Mouse (Mus musculus) intestine, postnatal 0 days (tissue): Measurements from ENCODE around the gene Vrk1. TPM values are rescaled to one million over a fixed set of nuclear protein-coding genes. Genes with fewer than 3 reads are reported as not detected.

Source experiments
- ATAC-seq: fragments of 200-750 bp; cut with Nextera tagmentation; 2 replicates; pipeline ENCODE4 v1.8.0; 2017; ENCODE audit warnings: mild to moderate bottlenecking, moderate TSS enrichment, moderate library complexity
- H3K27ac ChIP-seq: fragments of 300-500 bp; sonication (generic); 2 replicates; pipeline ENCODE4 v1.5.1; 2014; ENCODE audit warnings: mild to moderate bottlenecking, low read depth, low read length, moderate library complexity
- H3K27me3 ChIP-seq: fragments of 300-500 bp; sonication (generic); replicated peaks from 2 replicates; pipeline ENCODE4 v1.6.1; 2014; ENCODE audit warnings: low read length, mixed read lengths; ENCODE audit not compliant: control insufficient read depth, insufficient read depth
- H3K36me3 ChIP-seq: fragments of 300-500 bp; sonication (generic); 2 replicates; pipeline ENCODE4 v1.6.1; 2014; ENCODE audit warnings: mild to moderate bottlenecking, moderate library complexity; ENCODE audit not compliant: control insufficient read depth, insufficient read depth
- H3K4me1 ChIP-seq: fragments of 300-500 bp; sonication (generic); replicated peaks from 2 replicates; pipeline ENCODE4 v1.6.1; 2014; ENCODE audit warnings: antibody characterized with exemption, low read length, mixed read lengths; ENCODE audit not compliant: control insufficient read depth, insufficient read depth
- H3K4me2 ChIP-seq: fragments of 300-500 bp; sonication (generic); replicated peaks from 2 replicates; pipeline ENCODE4 v1.6.1; 2014; ENCODE audit warnings: low read depth, mild to moderate bottlenecking, moderate library complexity
- H3K4me3 ChIP-seq: fragments of 300-500 bp; sonication (generic); 2 replicates; pipeline ENCODE4 v1.5.1; 2014; ENCODE audit warnings: low read depth, low read length
- H3K9ac ChIP-seq: fragments of 300-500 bp; sonication (generic); 2 replicates; pipeline ENCODE4 v1.6.1; 2014; ENCODE audit warnings: mild to moderate bottlenecking, low read depth, low read length
- H3K9me3 ChIP-seq: fragments of 300-500 bp; sonication (generic); 2 replicates; pipeline ENCODE4 v1.6.1; 2016; ENCODE audit warnings: mixed run types; ENCODE audit not compliant: control insufficient read depth
- CTCF ChIP-seq: sonication (generic); IDR thresholded peaks from 2 replicates; pipeline ENCODE4 v1.5.1; 2016; ENCODE audit warnings: low read depth, mild to moderate bottlenecking, control low read depth, antibody characterized with exemption, moderate library complexity
- WGBS: fragments of 180-500 bp; shearing (Covaris S2); extraction: QIAGEN DNeasy Blood & Tissue Kit; methylation state at CpG from one replicate; pipeline ENCODE4 v1.1.7; 2014; 5-methylcytosine and 5-hydroxymethylcytosine counted together
- polyA plus RNA-seq: library from polyadenylated mRNA; unstranded; fragments of >200 nt; fragmentation: Nextera tagmentation; extraction: Ambion mirVana; gene quantifications from 2 replicates; pipeline ENCODE4 v1.2.1, GENCODE M21; 2015

Vrk1 gene
- polyA plus RNA-seq, 1 experiment from 2014 or later, result 23.0 TPM

DNA sequence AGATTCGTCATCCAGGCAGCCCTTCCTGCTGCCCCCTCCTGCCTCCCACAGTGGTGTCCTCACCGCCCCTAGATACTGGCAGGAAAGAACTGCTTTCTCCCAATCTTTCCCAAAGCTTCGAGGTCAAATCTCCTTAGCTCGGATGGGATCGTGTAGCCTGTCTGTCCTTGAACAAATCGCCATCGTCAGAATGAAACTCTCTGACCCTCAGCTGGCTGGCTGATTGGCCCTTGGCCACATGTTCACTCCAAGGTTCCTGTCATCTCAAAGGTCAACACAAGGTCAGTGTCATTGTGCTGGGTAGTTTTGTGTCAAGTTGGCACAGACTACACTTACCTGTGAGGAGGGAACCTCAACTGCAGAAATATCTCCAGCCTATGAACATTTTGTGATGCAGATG, 16.7 kb upstream of the Vrk1 start:
- H3K9ac ChIP-seq, result no peak overlapping the region
- no peaks in the 10 kb centered on the region for H3K27me3 ChIP-seq
- WGBS, result 53% methylated on average over 7 of the region's 7 CpGs
- H3K9me3 ChIP-seq, result no peaks in the 10 kb centered on the region
- no peak overlapping the region for H3K4me3 ChIP-seq
- no peak for ATAC-seq
- H3K4me2 ChIP-seq, result no peak overlapping the region
- no peak overlapping the region for H3K27ac ChIP-seq
- no peaks in the 10 kb centered on the region for H3K4me1 ChIP-seq
- no peak for TF ChIP-seq CTCF
- no peaks in the 10 kb centered on the region for H3K36me3 ChIP-seq

DNA sequence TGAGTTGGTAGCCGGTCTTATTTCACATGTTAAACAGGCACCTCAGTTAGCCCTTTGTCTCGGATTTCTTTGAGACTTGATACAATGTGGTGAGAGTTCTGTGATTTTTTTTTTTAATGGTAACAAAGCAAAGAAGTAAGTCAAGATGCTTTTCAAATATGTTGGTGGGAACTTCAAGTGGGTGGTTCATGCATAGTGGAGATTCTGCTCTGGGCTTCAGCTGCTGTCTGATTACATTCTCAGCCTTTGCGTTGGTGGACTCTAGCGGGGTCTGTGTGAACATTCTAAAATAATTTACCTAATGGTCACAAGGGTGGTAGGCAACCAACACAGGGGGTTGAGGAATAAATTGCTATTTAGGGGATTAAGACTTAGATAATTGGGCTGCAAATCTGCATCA, 14.1 kb upstream of the Vrk1 start:
- no peaks in the 10 kb centered on the region for H3K4me1 ChIP-seq
- H3K4me2 ChIP-seq, result no peak overlapping the region
- H3K9ac ChIP-seq, result no peak overlapping the region
- WGBS, result 69% methylated on average over 4 of the region's 4 CpGs
- H3K9me3 ChIP-seq, result no peaks in the 10 kb centered on the region
- no peak for TF ChIP-seq CTCF
- H3K27ac ChIP-seq, result no peak overlapping the region
- no peak for ATAC-seq
- no peak overlapping the region for H3K4me3 ChIP-seq
- H3K36me3 ChIP-seq, result no peaks in the 10 kb centered on the region
- H3K27me3 ChIP-seq, result no peaks in the 10 kb centered on the region

DNA sequence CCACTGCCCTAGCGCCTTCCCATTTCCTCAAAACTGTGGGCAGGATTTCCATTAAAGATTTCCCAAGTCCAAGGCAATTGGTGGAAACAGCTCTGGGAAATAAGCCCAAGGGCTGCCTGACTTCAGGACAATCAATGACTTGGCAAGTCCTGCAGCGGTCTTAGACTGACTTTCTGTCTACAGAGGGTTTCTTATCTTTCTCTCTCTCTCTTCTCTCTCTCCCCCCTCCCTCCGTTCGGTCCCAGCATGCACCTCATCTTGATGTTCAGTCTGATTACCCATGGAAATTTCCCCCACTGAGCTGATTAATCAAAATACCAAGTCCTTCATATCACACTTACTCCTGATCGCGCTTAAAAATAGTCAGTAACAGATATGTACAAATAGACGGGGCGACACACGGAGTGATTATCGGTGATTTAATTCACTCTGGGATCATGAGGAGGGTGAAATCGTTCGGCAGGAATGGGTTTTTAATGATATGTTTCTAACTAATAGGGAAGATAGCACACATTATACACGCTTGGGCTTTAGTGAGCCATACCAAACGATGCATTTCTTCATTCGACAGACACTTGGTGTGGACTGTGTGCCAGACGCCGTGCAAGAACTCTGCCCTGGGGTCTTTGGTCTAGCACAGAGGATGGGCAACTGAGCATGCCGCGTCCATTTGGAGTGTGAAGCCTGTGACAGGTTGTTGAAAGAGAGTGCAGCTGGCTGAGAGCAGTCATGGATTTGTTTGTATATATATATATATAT, 12.8 kb upstream of the Vrk1 start:
- ATAC-seq, result no peak
- H3K4me3 ChIP-seq, result no peak overlapping the region
- H3K4me1 ChIP-seq, result no peaks in the 10 kb centered on the region
- H3K9me3 ChIP-seq, result no peaks in the 10 kb centered on the region
- no peak overlapping the region for H3K9ac ChIP-seq
- H3K27me3 ChIP-seq, result no peaks in the 10 kb centered on the region
- no peak overlapping the region for H3K27ac ChIP-seq
- 84% methylated on average over 19 of the region's 19 CpGs for WGBS
- no peaks in the 10 kb centered on the region for H3K36me3 ChIP-seq
- H3K4me2 ChIP-seq, result no peak overlapping the region
- TF ChIP-seq CTCF, result no peak

DNA sequence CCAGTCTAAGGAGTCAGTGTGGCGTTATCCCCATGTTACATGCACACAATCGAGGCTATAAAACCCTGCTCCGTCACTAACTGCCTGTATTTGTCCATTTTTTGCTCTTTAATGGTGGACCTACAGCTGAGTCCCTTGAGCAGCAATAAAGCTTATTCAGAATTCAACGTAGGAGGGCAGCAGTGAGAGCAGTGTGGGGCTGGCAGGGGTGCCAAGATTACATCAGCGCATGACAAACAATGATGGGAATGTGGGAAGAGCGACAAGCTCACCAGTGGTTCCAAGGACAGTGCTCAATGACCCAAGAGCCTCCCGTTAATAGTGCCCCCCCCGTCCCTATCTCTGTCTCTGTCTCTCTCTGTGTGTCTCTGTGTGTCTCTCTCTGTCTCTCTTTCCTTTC, 8.3 kb upstream of the Vrk1 start:
- ATAC-seq, result no peak
- 52% methylated on average over 8 of the region's 8 CpGs for WGBS
- no peak overlapping the region for H3K9ac ChIP-seq
- H3K27ac ChIP-seq, result no peak overlapping the region
- H3K9me3 ChIP-seq, result no peaks in the 10 kb centered on the region
- H3K27me3 ChIP-seq, result no peaks in the 10 kb centered on the region
- H3K4me2 ChIP-seq, result no peak overlapping the region
- H3K4me1 ChIP-seq, result no peaks in the 10 kb centered on the region
- TF ChIP-seq CTCF, result no peak
- H3K4me3 ChIP-seq, result no peak overlapping the region
- no peaks in the 10 kb centered on the region for H3K36me3 ChIP-seq

DNA sequence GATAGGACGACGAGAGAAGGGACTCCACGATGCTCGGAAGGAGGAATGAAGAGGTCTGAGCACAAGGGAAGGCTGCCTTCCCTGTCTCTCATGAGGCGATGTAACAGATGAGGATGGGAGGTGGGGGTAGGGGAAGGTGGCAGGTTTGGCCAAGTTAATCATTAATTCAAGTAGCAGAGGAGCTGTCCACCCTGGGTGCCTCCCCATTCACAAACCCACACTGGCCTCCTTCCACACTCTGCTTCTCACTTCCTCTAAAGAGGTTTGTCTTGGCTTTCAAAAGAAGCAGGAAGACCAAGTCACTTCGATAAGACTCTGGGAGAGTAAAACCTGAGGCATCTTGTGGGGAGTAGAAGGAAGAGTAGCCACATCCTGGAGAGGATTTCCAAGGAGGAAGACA, 5.3 kb upstream of the Vrk1 start:
- 49% methylated on average over 6 of the region's 6 CpGs for whole genome bisulfite sequencing
- no peak overlapping the region for H3K4me3 ChIP-seq
- no peak for TF ChIP-seq CTCF
- H3K9ac ChIP-seq, result no peak overlapping the region
- H3K4me1 ChIP-seq, result no peaks in the 10 kb centered on the region
- H3K27me3 ChIP-seq, result no peaks in the 10 kb centered on the region
- no peaks in the 10 kb centered on the region for H3K9me3 ChIP-seq
- H3K36me3 ChIP-seq, result no peaks in the 10 kb centered on the region
- H3K4me2 ChIP-seq, result no peak overlapping the region
- ATAC-seq, result no peak
- no peak overlapping the region for H3K27ac ChIP-seq

DNA sequence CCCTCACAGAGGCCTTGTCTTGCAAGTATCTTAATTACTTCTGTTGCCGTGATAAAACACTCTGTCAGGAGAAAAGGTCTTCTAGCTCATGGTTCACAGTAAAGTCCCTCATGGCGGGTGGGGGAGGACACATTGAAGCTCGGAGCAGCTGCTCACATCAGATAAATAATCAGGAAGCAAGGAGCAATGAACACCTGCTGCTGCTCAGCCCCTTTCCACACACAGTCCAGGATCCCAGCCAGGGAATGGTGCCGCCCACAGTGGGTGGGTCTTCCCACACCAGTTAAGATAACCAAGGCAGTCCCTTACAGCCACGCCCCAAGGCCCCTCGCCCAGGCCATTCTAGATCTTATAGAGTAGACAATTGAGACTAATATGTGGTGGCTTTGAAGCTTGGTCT, 3.8 kb upstream of the Vrk1 start:
- H3K4me3 ChIP-seq, result no peak overlapping the region
- no peak overlapping the region for H3K9ac ChIP-seq
- H3K9me3 ChIP-seq, result no peaks in the 10 kb centered on the region
- no peak overlapping the region for H3K4me2 ChIP-seq
- no peaks in the 10 kb centered on the region for H3K36me3 ChIP-seq
- ATAC-seq, result no peak
- no peak for TF ChIP-seq CTCF
- no peak overlapping the region for H3K27ac ChIP-seq
- no peaks in the 10 kb centered on the region for H3K27me3 ChIP-seq
- no peaks in the 10 kb centered on the region for H3K4me1 ChIP-seq
- WGBS, result 72% methylated on average over 6 of the region's 6 CpGs
